Mouse (Mus musculus): ENCODE data around the gene Xrn2. TPM values are rescaled to one million over a fixed set of nuclear protein-coding genes. Genes with fewer than 3 reads are reported as not detected.

The Xrn2 gene
- polyA plus RNA-seq, 1 experiment from 2014 or later = 112 TPM

DNA sequence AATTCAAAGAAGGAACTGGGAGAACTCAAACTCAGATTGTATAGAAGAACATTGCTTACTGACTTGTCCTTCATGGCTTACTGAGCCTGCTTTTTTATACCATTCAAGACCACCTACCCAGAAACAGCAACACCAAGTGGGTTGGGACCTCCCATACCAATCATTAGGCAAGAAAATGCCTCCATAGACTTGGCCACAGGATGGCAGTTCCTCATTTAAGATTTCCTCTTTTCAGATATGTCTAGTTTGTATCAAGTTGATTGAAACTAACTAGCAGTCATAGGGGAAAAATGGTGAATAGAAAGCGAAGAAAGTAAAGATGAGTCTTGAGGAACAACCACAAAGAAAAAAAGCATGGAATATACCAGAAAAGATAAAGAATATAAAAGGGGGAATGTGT, 106.9 kb downstream of the Xrn2 start:
- Histone ChIP-seq H3K4me2 (ENCODE audit: low read depth, severe bottlenecking) (no peak overlapping the region), H3K36me3 (ENCODE audit: control insufficient read depth, insufficient read depth, low read length) (no peaks in the 10 kb centered on the region), H3K4me3 (ENCODE audit: low read depth, low read length) (no peak overlapping the region), H3K4me1 (ENCODE audit: control insufficient read depth, insufficient read depth, low read length) (no peaks in the 10 kb centered on the region), H3K27me3 (ENCODE audit: control insufficient read depth, insufficient read depth, low read length) (no peaks in the 10 kb centered on the region), H3K9me3 (ENCODE audit: control insufficient read depth, low read length) (no peaks in the 10 kb centered on the region), H3K9ac (ENCODE audit: low read length) (no peak overlapping the region), H3K27ac (replicated peaks; ENCODE audit: low read depth, low read length) (no peak overlapping the region)
- ATAC-seq (ENCODE audit: insufficient number of reproducible peaks, low FRiP score, low TSS enrichment, low read depth) (no peak), DNase-seq (ENCODE audit: low spot score) (no peak)
- 79% methylated on average over 1 of the region's 1 CpGs for WGBS

- Histone ChIP-seq H3K4me2 (ENCODE audit: low read depth, severe bottlenecking) (no peak overlapping the region), H3K9ac (ENCODE audit: low read length) (no peak overlapping the region), H3K9me3 (ENCODE audit: control insufficient read depth, low read length) (no peaks in the 10 kb centered on the region), H3K4me1 (ENCODE audit: control insufficient read depth, insufficient read depth, low read length) (no peaks in the 10 kb centered on the region), H3K27ac (replicated peaks; ENCODE audit: low read depth, low read length) (no peak overlapping the region), H3K36me3 (ENCODE audit: control insufficient read depth, insufficient read depth, low read length) (no peaks in the 10 kb centered on the region), H3K27me3 (ENCODE audit: control insufficient read depth, insufficient read depth, low read length) (no peaks in the 10 kb centered on the region), H3K4me3 (ENCODE audit: low read depth, low read length) (no peak overlapping the region)
- ATAC-seq (ENCODE audit: insufficient number of reproducible peaks, low FRiP score, low TSS enrichment, low read depth) = no peak
- 84% methylated on average over 6 of the region's 6 CpGs for WGBS
- no peak for DNase-seq (ENCODE audit: low spot score)
Observed at GRCm38 (mm10) chr2:147127366-147127765, 114.6 kb downstream of the Xrn2 start.

Other genes with a start within 250 kb of the Xrn2 start
- 31.1 and 34.3 TPM in 2 replicates for gene Kiz, start 157.1 kb upstream of the Xrn2 start, polyA plus RNA-seq (2014; fragmentation: Nextera tagmentation; extraction: Ambion mirVana)
- not detected in 2 replicates for gene Nkx2-4, start 72.4 kb downstream of the Xrn2 start, polyA plus RNA-seq (2014; fragmentation: Nextera tagmentation; extraction: Ambion mirVana)
- 0.07 TPM in 1 of 2 replicates, not detected in the other for gene Nkx2-2, start 181.2 kb downstream of the Xrn2 start, polyA plus RNA-seq (2014; fragmentation: Nextera tagmentation; extraction: Ambion mirVana)

Measured in limb, embryonic 11.5 days (tissue).